Mouse (Mus musculus) right cerebral cortex, postnatal 4 days (tissue): ENCODE data around the gene Colgalt2.

Experiments used
- DNase-seq: peaks from one replicate; pipeline ENCODE4 v3.0.0-alpha.2; 2022

Gene Colgalt2

DNA sequence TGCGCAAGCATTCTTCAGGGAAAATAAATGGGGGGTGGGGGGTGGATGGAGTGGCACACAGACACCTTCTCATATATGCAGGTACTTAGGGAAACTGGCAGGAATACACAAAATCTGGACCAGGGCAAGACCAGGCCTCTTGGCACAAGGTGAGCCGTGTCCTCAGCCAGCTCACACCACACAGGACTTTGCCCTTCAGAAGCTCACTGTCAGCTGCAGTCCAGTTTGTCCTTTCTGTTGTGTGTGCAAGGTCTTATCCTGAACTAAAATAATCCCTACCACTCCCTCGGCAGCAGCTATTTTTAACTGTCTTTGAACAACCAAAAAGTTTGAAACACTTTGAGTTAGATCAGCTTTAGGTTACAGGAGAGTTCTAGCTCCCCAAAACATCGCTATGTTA is 139.2 kb downstream of the Colgalt2 start:
- no peak for DNase-seq

DNA sequence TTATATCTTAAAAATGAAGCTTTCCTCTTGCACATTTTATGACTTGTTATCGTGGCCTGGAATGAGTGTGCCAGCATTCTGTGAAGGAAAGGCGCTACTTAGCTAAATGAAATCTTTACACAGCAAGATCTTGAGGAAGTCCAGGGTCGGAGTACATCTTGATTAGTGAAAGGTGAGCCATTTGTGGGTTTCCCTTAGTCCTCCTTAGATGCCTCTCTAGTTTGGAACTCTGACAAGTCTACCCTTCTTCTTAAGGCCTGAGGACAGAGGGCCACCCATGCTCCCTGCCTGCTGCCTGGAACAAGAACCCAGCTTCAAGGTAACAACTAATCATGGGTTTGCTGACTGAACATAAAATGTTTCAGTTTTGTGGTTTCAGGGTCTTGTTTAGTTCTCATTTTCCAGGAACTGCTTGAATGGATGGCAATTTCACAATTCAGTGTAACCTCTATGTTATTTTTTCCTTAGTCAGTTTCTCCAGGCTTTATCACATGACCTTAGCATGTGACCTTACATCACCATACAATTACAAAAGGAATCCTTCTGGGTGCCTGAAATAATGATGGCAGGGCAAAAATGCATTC is 140.8 kb downstream of the Colgalt2 start:
- DNase-seq, result no peak

DNA sequence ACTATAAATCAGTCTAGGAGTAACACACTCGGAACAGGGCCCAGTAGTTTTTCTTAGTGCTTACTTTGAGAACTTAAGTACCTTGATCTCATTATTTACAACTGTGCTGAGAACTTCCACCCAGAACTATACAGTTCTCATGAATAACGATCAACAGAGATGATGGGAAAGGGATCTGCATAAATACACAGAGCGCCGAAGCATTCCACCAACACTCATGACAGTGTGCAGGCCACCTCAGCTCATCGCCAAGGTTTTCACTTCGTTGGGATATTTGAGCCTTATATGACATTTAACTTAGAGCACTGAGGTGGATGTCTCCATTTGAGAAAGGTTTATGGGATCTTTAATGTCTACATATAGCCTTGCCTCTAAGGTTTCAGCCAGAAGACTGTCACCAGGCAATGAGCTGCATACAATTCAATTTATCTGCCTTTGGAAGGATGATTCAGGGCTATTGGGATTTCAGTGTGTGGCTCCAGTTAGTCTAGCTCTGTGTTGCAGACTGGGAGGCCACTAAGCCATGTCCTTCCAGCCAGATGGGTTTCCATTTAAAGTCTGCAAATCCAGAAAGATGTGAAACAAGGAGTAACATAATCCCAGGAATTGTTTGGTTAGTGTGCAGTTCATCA is 143.2 kb downstream of the Colgalt2 start:
- no peak for DNase-seq

DNA sequence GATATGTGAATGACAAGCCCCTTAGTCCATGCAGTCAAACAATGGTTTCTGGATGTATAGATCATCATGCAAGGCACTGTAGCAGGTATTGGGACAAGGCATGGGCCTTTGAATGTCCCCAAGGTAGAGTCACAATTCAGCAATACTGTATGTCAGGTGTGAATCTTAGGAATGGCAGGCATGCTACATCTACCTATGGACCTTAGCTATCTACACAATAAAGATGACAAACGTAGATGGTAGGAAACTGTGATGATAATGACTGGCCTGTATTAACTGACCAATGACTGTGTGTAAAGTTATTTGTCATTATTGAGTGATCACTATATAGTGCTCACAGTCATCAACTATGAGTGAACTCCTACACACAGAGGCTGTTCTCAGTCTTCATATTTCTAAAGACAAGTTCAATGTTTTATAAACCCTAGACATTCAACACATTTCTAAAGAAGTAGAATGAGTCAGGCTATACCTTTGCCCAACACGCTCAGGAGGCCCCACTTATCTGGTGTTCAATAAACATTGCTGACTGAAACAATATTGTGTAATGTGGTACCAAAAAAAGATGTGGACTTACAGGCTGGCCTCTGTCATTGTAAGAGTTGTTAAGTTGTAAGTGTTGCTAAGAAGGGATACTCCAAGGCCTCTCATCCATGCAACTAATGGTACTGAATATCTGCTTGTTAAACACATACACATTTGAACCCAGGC is 144.0 kb downstream of the Colgalt2 start:
- no peak for DNase-seq

DNA sequence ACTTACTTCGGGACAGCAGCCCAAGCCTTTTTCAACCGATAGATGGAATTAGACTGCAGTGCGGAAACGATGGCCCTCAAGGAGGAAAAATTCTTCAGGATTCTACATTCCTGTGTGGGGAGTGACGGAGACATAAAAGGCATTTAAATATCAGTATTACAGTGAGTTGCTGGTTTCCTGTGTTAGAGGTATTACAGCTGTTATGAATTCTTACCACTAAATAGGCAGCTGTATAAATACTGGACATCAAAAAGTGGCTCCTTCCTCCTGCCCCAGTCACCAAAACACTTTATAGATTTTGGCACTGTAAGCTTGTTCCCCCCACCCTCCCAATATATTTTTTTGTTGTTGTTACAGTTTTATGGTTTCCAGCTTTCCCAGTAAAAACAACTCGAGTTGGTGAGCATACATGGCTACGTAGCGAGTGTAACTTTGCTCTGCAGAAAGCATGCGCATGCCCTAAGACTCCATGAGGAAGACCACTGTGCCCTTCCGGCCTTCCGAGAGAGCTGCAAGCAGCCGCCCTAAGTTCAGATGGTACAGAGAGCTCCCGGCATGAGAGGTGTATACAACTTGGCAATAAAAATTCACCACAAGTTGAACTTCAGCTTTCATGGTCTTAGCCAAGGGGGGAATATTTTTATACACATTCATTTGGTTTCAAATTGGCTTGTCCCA is 149.6 kb downstream of the Colgalt2 start:
- no peak for DNase-seq

DNA sequence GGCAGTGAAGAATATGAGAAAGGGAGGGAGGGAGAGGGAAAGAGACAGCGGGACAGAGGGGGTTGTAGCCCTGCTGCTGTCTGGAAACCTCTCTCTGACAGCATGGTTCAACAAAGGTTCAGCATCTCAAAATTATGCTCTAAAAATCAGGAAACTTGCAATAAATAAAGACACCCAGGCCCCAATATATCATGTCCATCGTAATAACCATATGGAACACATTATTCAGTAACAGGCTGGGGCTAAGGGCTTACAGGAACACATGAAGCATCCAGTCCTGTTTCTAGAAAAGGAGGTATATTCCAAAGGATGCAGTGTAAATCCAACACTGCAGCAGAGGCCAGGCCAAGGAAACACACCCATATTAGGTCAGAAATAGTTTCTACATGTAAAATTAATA is 150.9 kb downstream of the Colgalt2 start:
- DNase-seq, result no peak

DNA sequence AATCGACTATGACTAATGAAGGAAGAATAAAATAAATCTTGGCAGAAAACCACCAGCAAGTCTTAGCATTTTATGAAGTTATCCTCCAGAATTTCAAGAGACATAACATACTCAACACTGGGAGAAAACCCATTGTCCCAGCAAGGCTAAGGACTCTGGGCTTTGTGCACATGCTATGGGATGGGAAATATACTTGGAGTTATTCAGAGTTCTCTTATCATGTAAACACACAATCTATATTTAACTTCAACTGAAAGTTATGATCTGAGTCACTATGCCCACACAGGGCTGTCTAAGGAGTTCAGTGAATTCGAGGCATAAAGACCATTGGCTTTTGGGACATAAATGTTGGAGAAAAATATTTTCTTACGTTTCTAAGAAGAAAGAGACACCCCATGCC is 151.3 kb downstream of the Colgalt2 start:
- DNase-seq, result no peak

DNA sequence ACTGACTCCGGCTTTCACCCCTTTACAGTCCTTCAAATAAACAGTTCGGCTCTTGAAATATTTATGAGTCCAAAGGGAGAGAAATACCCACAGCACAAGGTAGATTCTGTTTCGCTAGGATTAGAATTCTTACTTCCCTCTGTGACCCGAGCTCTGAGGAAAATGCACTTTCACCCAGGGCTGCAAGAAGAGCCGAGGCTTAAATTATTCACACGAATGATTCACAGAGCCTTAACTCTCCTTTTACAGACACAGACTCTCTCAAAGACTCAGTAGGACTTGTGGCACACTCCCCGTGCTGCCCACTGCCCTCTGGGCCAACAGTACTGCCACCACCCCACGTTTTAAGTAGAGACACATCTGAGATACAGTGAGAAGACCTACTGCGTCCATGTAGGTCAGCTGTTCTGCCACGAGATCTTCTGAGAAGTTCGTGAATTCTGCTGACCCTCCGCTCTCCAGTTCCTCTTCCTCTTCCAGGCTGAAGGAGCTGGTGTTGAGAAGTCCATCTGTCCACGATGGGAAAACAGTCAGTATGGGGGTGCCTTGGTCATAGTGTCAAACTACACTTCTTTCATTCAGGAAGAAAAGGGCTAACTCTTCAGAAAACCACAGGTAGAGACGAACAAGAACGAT is 154.4 kb downstream of the Colgalt2 start:
- DNase-seq, result no peak

DNA sequence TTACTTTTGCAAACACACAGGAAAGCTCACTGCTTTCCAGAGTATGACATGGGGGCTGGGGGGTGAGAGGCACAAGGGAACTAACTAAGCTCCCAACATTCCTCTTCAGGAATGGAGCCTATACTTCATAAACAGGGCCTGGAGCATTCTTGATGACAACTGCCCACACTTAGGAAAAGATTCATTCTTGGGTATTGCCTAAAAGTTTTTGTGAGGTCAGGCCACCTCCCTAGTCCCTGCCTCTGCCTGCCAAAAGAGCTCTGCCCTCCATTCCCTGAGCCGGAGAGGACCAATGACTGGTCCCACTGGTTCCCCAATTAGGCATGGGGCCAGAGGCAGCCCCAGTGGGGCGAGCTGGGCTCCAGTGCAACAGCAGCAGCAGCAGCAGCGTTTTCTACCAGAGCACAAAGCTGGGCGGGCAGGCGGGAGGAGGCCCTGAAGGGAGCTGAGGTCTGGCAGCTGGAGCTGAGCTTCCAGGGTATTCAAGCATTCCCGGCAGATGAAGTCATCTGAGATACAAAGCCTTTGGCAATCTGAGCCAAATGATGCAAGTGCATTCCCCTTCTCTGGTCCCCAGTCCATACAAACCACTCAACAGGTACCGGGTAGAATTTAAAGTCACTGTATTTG is 156.4 kb downstream of the Colgalt2 start:
- DNase-seq, result peak; percentile 41

DNA sequence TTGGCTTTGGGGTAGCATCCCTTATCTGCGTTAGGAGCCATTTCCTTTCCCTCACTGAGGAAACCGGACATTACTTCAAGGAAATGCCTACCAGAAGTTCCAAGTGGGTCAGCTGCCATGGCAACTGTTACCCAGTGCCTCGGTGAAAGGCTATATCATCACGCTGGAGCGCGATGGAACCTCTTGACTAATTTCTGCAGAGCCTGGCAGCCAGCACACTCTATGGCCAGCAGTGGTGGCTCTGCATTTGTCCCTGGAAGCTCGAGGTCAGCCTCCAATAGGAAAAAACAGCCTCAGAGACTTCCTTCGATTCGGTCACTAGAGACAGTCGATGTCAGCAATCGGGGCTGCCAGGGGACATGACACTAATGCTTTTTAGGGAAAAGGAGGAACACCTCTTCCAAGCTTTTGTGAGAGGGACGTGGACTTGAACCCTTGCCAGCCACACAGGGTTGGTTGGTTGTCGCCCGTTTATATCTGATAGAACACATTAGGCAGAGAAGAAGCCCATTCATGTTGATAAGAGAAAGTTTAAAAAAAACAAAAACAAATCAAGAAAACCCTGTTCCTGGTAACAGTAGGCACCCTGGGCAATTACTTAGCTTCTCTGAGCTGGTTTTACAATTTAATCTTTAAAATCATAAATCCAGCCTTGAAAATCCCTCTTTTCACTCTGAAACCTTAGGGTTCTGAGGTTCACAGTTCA is 157.1 kb downstream of the Colgalt2 start:
- DNase-seq, result no peak
